Mouse (Mus musculus): Measurements from ENCODE around the gene Map7d1. TPM values are rescaled to one million over a fixed set of nuclear protein-coding genes. Genes with fewer than 3 reads are reported as not detected.

The Map7d1 gene
- polyA plus RNA-seq, 1 experiment from 2014 or later = 68.2 TPM

GRCm38 (mm10) chr4:126203336-126203895 lies 52.7 kb downstream of the Map7d1 start:
- no peak for ATAC-seq
- WGBS = 78% methylated on average over 10 of the region's 10 CpGs
- no peaks in the 10 kb centered on the region for H3K27me3 ChIP-seq (ENCODE audit: control insufficient read depth, insufficient read depth, low read depth, low read length)

DNA sequence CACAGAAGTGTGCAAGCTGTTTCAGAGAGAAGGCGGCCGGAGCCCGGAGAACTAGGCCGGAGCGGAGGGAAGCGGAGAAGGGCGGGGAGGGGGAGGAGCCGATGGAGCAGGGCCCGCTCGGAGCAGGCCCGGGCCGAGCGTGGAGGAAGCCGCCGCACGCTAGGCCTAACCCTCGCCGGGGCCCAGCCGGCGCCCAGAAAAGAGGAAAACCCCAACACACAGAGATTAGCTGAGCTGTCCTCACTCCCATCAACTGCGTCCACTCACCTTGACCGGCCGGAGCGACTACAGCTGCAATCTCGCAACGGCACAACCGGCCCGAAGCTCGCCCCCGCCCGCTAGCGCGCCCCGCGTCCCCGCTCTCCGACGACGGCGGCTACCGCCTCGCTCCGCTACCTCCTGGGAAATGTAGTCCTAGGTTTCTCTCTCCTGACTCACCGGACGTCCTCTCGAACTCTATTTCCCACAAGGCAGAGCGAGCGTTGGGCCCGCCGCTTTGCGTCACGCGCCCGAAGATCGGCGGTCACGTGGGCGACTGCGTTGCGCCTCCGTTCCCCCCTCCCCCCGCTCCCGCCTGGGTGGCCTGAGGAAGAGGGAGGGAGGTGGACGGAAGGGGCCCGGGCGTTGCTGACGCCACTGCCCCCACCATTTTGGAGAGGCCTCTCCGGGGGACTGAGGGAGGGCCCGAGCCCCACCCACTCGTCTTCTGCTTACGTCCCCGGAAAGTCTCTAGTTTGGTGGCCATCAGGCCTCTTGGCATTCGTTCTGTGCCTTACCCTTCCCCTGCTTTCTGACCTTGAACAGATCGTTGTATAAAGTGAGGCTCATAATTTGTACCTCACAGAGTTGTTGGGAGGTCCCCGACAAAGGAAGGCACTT lies 53.6 kb downstream of the Map7d1 start, which contains the start of gene Thrap3:
Thrap3 (minus strand) TSS at position 458 of the 879 bp plus-strand sequence.
- 0% methylated on average over 68 of the region's 75 CpGs for WGBS
- no peaks in the 10 kb centered on the region for H3K27me3 ChIP-seq (ENCODE audit: control insufficient read depth, insufficient read depth, low read depth, low read length)
- peak within 1 kb of the TSS; percentile 81 for H3K9ac ChIP-seq (ENCODE audit: low read depth, low read length)
- H3K4me1 ChIP-seq (ENCODE audit: control insufficient read depth, insufficient read depth, low read length) = peaks cover 25% of the 10 kb centered on the region
- peak; percentile 99 for ATAC-seq
- H3K27ac ChIP-seq (ENCODE audit: low read length) = peak within 1 kb of the TSS; percentile 95
- H3K9me3 ChIP-seq (replicated peaks; ENCODE audit: control insufficient read depth, low read length, poor library complexity, severe bottlenecking) = no peaks in the 10 kb centered on the region
- H3K36me3 ChIP-seq (ENCODE audit: control insufficient read depth, insufficient read depth, low read length) = no peaks in the 10 kb centered on the region
- H3K4me3 ChIP-seq (ENCODE audit: low read depth, low read length) = peak within 1 kb of the TSS; percentile 83
- peak within 1 kb of the TSS; percentile 75 for H3K4me2 ChIP-seq (ENCODE audit: low read length)

More at GRCm38 (mm10) chr4:126203336-126203895, 52.7 kb downstream of the Map7d1 start:
- Histone ChIP-seq H3K4me2 (ENCODE audit: low read length) (peak overlapping the region; percentile 73), H3K9ac (ENCODE audit: low read depth, low read length) (peak overlapping the region; percentile 63), H3K4me1 (ENCODE audit: control insufficient read depth, insufficient read depth, low read length) (peaks cover 25% of the 10 kb centered on the region), H3K36me3 (ENCODE audit: control insufficient read depth, insufficient read depth, low read length) (no peaks in the 10 kb centered on the region), H3K27ac (ENCODE audit: low read length) (peak overlapping the region; percentile 95), H3K4me3 (ENCODE audit: low read depth, low read length) (peak overlapping the region; percentile 83), H3K9me3 (replicated peaks; ENCODE audit: control insufficient read depth, low read length, poor library complexity, severe bottlenecking) (no peaks in the 10 kb centered on the region)

- no peak for ATAC-seq
- peak overlapping the region; percentile 83 for H3K4me3 ChIP-seq (ENCODE audit: low read depth, low read length)
- H3K9ac ChIP-seq (ENCODE audit: low read depth, low read length) = peak overlapping the region; percentile 81
- H3K4me1 ChIP-seq (ENCODE audit: control insufficient read depth, insufficient read depth, low read length) = peaks cover 25% of the 10 kb centered on the region
- peak overlapping the region; percentile 95 for H3K27ac ChIP-seq (ENCODE audit: low read length)
- H3K27me3 ChIP-seq (ENCODE audit: control insufficient read depth, insufficient read depth, low read depth, low read length) = no peaks in the 10 kb centered on the region
- H3K9me3 ChIP-seq (replicated peaks; ENCODE audit: control insufficient read depth, low read length, poor library complexity, severe bottlenecking) = no peaks in the 10 kb centered on the region
- peak overlapping the region; percentile 75 for H3K4me2 ChIP-seq (ENCODE audit: low read length)
- no peaks in the 10 kb centered on the region for H3K36me3 ChIP-seq (ENCODE audit: control insufficient read depth, insufficient read depth, low read length)
- WGBS = under 1% methylated on average over 28 of the region's 28 CpGs
Observed at GRCm38 (mm10) chr4:126201514-126202302, 54.4 kb downstream of the Map7d1 start.

DNA sequence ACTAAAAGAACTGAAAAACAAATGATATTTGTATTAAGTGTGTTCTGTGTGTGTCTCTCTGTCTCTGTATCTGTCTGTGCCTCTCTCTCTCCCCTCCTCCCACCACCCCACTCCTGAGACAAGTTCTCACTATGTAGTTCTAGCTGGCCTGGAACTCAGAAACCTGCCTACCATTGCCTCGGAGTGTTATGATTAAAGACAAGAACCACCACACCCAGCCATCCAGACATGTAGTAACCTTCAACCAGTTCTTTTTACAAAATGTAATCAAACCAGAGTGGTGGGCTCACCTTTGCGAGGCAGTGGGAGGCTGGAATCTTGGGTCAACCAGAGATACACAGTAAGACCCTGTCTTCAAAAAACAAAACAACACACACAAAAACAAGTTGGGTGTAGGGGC lies 55.5 kb downstream of the Map7d1 start:
- no peak for ATAC-seq
- H3K9me3 ChIP-seq (replicated peaks; ENCODE audit: control insufficient read depth, low read length, poor library complexity, severe bottlenecking) = no peaks in the 10 kb centered on the region
- H3K4me2 ChIP-seq (ENCODE audit: low read length) = peak overlapping the region; percentile 75
- H3K27ac ChIP-seq (ENCODE audit: low read length) = no peak overlapping the region
- no peaks in the 10 kb centered on the region for H3K36me3 ChIP-seq (ENCODE audit: control insufficient read depth, insufficient read depth, low read length)
- WGBS = 71% methylated on average over 2 of the region's 2 CpGs
- peaks cover 25% of the 10 kb centered on the region for H3K4me1 ChIP-seq (ENCODE audit: control insufficient read depth, insufficient read depth, low read length)
- H3K4me3 ChIP-seq (ENCODE audit: low read depth, low read length) = peak overlapping the region; percentile 83; the same call in 1 of the 2 replicates
- no peak overlapping the region for H3K9ac ChIP-seq (ENCODE audit: low read depth, low read length)
- no peaks in the 10 kb centered on the region for H3K27me3 ChIP-seq (ENCODE audit: control insufficient read depth, insufficient read depth, low read depth, low read length)

DNA sequence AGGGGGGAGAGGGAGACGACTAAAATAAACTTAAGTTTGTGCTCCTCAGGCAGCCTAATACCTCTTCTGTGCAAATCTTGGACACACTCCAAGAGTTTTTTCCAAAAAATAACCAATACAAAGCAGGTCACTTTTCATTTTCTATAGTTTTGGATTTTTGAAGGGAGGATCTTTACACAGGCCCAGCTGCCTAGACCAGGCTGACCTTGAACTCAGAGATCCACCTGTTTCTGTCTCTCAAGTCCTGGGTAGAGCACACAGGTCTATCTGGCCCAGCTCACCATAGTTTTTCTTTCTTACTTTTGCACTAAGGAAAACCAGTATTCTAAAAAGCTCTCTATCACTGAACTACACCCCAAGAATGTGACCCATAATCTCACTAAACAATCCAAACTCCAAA lies 56.1 kb downstream of the Map7d1 start:
- Histone ChIP-seq H3K9me3 (replicated peaks; ENCODE audit: control insufficient read depth, low read length, poor library complexity, severe bottlenecking) (no peaks in the 10 kb centered on the region), H3K4me3 (ENCODE audit: low read depth, low read length) (no peak overlapping the region), H3K36me3 (ENCODE audit: control insufficient read depth, insufficient read depth, low read length) (no peaks in the 10 kb centered on the region), H3K27me3 (ENCODE audit: control insufficient read depth, insufficient read depth, low read depth, low read length) (no peaks in the 10 kb centered on the region), H3K27ac (ENCODE audit: low read length) (no peak overlapping the region), H3K4me2 (ENCODE audit: low read length) (no peak overlapping the region), H3K9ac (ENCODE audit: low read depth, low read length) (no peak overlapping the region), H3K4me1 (ENCODE audit: control insufficient read depth, insufficient read depth, low read length) (peaks cover 25% of the 10 kb centered on the region)
- ATAC-seq = no peak
- 61% methylated on average over 1 of the region's 1 CpGs for WGBS

- no peaks in the 10 kb centered on the region for H3K27me3 ChIP-seq (ENCODE audit: control insufficient read depth, insufficient read depth, low read depth, low read length)
- no peak overlapping the region for H3K27ac ChIP-seq (ENCODE audit: low read length)
- ATAC-seq = no peak
- WGBS = 89% methylated on average over 6 of the region's 6 CpGs
- no peak overlapping the region for H3K4me3 ChIP-seq (ENCODE audit: low read depth, low read length)
- no peak overlapping the region; the same call in 1 of the 2 replicates for H3K4me2 ChIP-seq (ENCODE audit: low read length)
- H3K4me1 ChIP-seq (ENCODE audit: control insufficient read depth, insufficient read depth, low read length) = peaks cover 25% of the 10 kb centered on the region
- H3K9ac ChIP-seq (ENCODE audit: low read depth, low read length) = no peak overlapping the region
- no peaks in the 10 kb centered on the region for H3K9me3 ChIP-seq (replicated peaks; ENCODE audit: control insufficient read depth, low read length, poor library complexity, severe bottlenecking)
- no peaks in the 10 kb centered on the region for H3K36me3 ChIP-seq (ENCODE audit: control insufficient read depth, insufficient read depth, low read length)
Observed at GRCm38 (mm10) chr4:126199556-126199955, 56.6 kb downstream of the Map7d1 start.

DNA sequence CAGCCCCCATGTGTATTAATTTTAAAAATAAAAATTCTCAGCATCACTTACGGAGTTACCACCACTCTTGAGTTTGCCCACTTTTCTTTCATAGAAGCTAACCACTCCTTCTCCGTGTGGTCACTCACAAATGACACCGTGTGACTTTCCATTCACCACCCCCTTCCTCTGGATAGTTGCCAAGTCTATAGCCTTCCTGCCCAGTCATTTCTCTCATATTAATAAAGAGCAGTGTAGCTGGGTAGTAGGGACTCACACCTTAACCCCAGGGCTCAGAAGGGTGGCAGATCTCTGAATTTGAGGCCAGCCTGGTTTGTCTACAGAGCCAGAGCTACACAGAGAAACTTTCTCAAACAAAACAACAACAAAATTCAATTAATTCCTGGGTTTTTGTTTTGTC lies 58.7 kb downstream of the Map7d1 start:
- 74% methylated on average over 3 of the region's 3 CpGs for WGBS
- H3K4me1 ChIP-seq (ENCODE audit: control insufficient read depth, insufficient read depth, low read length) = peaks cover 23% of the 10 kb centered on the region
- H3K9me3 ChIP-seq (replicated peaks; ENCODE audit: control insufficient read depth, low read length, poor library complexity, severe bottlenecking) = no peaks in the 10 kb centered on the region
- peaks cover 3% of the 10 kb centered on the region; the same call in 1 of the 2 replicates for H3K36me3 ChIP-seq (ENCODE audit: control insufficient read depth, insufficient read depth, low read length)
- H3K4me3 ChIP-seq (ENCODE audit: low read depth, low read length) = no peak overlapping the region
- no peak overlapping the region for H3K27ac ChIP-seq (ENCODE audit: low read length)
- H3K4me2 ChIP-seq (ENCODE audit: low read length) = no peak overlapping the region
- H3K27me3 ChIP-seq (ENCODE audit: control insufficient read depth, insufficient read depth, low read depth, low read length) = no peaks in the 10 kb centered on the region
- no peak overlapping the region for H3K9ac ChIP-seq (ENCODE audit: low read depth, low read length)
- no peak for ATAC-seq

- no peaks in the 10 kb centered on the region for H3K9me3 ChIP-seq (replicated peaks; ENCODE audit: control insufficient read depth, low read length, poor library complexity, severe bottlenecking)
- no peak overlapping the region for H3K9ac ChIP-seq (ENCODE audit: low read depth, low read length)
- 97% methylated on average over 4 of the region's 4 CpGs for WGBS
- H3K4me2 ChIP-seq (ENCODE audit: low read length) = no peak overlapping the region
- no peak for ATAC-seq
- H3K27ac ChIP-seq (ENCODE audit: low read length) = no peak overlapping the region
- H3K27me3 ChIP-seq (ENCODE audit: control insufficient read depth, insufficient read depth, low read depth, low read length) = no peaks in the 10 kb centered on the region
- H3K4me3 ChIP-seq (ENCODE audit: low read depth, low read length) = no peak overlapping the region
- peaks cover 3% of the 10 kb centered on the region; the same call in 1 of the 2 replicates for H3K36me3 ChIP-seq (ENCODE audit: control insufficient read depth, insufficient read depth, low read length)
- H3K4me1 ChIP-seq (ENCODE audit: control insufficient read depth, insufficient read depth, low read length) = peaks cover 8% of the 10 kb centered on the region
Observed at GRCm38 (mm10) chr4:126194916-126195315, 61.2 kb downstream of the Map7d1 start.

Measured in midbrain, embryonic 16.5 days (tissue).